Mouse (Mus musculus): ENCODE results near the gene Tnpo3.

- TF ChIP-seq CTCF (IDR thresholded peaks at IDR 0.05; ENCODE audit: low read depth) = no peak
- no peak for TF ChIP-seq EP300 (IDR thresholded peaks at IDR 0.05; ENCODE audit: low read depth)
Observed at GRCm38 (mm10) chr6:29522626-29523300, 86.9 kb downstream of the Tnpo3 start.

Measured in heart, postnatal 0 days (tissue).